Mouse (Mus musculus) kidney, postnatal 36 days (tissue): ENCODE data around the gene Mgst2.

Experiments
- DNase-seq, 2 experiments: peaks; one replicate each; pipeline ENCODE4 v3.0.0; 2021 to 2022; ENCODE audit warnings: mixed read lengths in 2 of 2

Gene Mgst2

GRCm38 (mm10) chr3:51660060-51660459, at the start of gene Mgst2:
TSS of gene Mgst2 (plus strand) at chr3:51660360.
- no peak for DNase-seq

DNA sequence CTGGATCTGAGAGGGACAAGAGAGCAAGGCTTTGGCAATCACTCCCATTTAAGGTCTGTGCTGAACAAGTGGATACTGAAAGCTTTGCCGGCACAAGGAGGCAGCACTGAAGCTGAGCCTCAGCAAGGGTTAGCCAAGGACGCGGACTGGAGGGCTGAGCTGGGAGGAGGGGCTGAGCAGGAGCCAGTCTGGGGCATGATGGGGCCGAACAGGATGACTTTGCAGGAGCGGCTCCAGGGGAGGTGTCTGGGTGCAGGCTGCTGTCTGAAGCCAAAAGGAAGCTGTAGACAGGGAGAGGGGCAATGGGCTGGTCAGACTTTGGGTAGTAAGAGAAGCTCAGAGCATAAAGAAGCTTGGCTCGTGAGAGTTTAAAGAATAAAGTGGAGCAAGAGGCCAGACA, 48.2 kb upstream of the Mgst2 start:
- peak; percentile 67 to 74 for DNase-seq

DNA sequence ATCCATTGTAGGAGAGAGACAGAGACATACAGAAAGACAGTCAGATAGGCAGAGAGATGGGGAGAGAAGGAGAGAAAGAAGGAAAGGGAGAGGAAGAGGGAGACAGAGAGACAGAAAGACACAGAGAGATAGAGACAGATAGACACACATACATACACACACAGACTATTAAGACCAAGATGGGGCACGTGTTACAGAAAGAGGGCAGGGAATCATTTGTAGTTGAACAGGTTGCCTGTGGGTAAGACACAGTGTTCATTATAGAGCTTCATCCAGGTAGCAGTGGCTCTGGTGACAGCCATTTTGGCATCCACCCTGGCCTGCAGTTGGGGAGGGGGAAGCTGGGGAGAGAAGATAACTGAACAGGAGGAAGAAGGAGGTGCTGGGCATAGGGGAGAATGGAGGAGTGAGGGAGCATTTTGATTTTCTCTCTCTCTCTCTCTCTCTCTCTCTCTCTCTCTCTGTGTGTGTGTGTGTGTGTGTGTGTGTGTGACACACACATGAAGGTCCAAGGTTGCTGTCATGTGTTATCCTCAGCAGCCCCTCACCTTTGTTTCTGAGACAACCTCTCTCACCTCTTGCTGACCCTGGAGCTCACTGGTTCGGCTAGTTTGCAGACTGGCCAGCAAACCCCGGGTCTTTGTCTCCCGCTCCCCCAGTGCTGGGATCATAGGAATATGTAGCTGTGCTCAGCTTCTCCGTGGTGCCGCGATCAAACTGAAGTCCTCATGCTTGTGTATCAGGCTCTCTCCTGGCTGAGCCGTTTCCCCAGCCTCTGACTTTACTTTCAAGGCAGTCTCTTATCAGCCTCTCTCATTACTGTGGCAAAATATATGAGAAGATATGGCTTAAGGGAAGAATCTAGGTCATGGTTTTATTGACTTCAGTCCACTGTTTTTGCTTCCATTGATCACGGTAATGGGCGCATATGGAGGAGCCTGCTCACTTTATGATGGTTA, 47.5 kb upstream of the Mgst2 start:
- DNase-seq: no peak

DNA sequence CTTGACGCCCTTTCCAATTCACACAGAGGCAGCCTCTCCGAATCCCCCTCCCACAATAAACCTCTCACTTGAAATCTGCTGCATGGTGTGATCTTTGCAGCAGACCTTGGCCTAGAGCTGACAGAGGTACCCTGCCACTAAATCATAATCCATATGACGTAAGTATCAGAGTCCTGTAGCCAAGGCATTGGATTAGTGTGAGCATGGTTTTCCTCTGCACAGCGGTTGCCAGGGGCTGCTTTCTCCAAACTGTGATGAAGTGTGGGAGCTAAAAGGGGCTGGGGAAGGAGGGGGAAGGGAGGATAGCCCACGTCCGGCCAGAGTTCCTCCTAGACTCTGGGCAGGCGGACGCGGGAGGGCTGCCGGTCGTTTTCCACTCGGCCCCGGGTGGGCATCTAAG, 45.9 kb upstream of the Mgst2 start:
- DNase-seq: no peak

DNA sequence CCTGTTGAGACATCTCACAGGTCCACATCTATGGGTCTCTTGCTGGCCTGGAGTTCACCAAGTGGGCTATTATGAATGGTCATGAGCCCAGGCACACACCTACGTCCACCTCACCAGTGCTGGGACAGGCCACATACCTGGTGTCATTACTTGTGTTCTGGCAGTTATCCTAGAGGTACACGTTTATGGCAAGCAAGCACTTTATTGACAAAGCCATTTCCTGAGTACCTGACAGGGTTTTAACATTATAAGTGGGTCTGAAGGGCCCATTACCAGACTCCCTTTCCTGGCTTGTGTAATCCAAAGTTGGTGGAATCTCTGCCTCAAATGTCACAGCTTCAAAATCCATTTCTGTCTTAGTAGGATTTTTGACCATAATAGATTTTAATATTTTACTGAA, 36.2 kb upstream of the Mgst2 start:
- no peak for DNase-seq

DNA sequence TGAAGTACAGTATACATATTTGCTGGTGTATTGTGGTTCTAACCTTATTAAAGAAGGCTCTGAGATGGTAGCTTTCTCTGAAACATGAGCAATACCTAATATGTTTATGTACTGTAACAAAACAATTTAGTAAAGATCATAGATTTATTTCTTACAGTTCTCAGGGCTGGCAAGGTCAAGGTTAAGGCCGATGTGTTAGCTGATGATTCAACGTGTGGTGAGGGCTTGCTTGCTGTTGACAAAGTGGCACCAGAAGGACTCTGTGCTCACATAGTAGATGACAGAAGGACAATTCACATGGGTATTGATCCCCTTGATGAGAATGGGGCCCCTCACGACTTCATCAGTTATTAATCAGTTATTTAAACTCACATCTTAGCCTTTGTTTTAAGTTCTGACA, 32.4 kb upstream of the Mgst2 start:
- no peak for DNase-seq

- DNase-seq: no peak
These were observed 31.2 kb upstream of the Mgst2 start for GRCm38 (mm10) chr3:51628977-51629376.

GRCm38 (mm10) chr3:51630746-51631145, 29.4 kb upstream of the Mgst2 start:
- DNase-seq: no peak

- no peak for DNase-seq
These were observed 28.2 kb upstream of the Mgst2 start for GRCm38 (mm10) chr3:51631971-51632370.

- DNase-seq: peak; percentile 21 to 59
These were observed 25.7 kb upstream of the Mgst2 start for GRCm38 (mm10) chr3:51634451-51634850.

- no peak for DNase-seq
These were observed 24.2 kb upstream of the Mgst2 start for GRCm38 (mm10) chr3:51635960-51636359.

DNA sequence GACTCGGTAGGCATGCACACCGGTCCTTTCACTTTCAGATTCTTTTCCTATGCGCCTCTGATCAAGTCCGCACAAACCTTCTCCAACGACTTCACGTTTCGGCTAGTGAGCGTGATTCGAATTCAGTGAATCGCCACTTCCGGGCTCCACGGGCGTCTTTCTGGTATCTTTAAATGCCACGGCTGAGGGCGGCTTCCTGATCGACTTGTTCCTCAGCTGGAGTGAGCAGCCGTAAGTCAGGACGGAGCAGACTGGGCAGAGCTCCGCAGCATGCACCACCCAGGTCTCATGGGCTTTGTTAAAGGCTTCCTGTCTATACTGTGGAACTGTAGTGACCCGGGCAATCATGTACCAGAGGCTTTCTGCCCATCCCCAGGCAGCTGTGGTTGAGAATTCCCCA, 23.5 kb upstream of the Mgst2 start:
- peak; percentile 28 to 34 for DNase-seq

GRCm38 (mm10) chr3:51637326-51637725, 22.8 kb upstream of the Mgst2 start:
- no peak for DNase-seq

DNA sequence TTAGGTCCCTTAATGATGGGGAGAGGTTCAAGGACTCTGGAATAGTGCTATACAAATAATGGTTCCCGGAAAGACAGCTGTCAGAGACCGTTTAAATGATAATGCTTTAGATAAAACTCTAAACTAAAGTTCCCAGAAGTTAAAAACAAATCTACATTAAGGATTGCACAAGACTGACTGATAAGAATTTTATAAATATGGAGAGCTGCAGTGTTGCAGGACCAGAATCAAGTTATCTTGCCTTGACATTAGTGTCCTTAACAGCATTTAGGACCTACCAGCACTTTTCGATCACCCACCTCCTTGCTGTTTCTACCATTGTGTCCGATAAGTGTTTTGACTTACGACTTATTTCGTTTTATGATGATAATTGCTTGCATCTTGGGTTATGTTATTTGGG, 21.9 kb upstream of the Mgst2 start:
- DNase-seq: no peak

GRCm38 (mm10) chr3:51645484-51645883, 14.7 kb upstream of the Mgst2 start:
- no peak for DNase-seq

GRCm38 (mm10) chr3:51646301-51646700, 13.9 kb upstream of the Mgst2 start:
- DNase-seq: no peak

GRCm38 (mm10) chr3:51647356-51647755, 12.8 kb upstream of the Mgst2 start:
- no peak for DNase-seq

DNA sequence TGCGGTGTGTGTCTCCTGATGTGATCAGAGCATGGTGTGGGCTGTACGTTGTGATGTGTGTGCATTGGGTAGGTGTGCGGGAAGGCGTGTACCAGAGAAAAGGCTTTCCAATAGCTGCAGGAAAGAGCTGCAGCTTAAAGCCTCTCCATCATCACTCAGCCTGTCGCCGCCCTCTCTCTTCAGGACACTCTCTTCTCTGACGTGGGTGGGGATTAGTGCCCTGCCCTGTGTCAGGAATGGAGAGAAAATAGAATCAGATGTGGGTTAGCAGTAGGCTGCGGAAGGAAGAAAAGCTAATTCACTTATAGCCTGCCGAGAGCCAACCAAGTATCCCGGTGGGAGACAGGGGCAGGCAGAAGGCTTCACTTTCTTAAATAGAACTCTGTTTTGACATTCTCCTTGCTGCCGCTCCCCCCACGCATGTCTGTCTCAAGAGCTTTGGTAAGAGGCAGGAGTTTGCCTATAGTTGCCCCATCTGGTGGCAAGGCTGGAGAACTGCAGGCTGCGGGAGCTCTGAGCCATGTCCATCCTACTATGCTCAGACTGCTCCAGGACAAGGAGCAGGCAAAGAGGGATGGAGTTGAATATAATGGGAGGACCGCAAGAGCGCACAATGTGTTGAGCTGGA, 12.0 kb upstream of the Mgst2 start:
- peak; percentile 68 to 79 for DNase-seq

DNA sequence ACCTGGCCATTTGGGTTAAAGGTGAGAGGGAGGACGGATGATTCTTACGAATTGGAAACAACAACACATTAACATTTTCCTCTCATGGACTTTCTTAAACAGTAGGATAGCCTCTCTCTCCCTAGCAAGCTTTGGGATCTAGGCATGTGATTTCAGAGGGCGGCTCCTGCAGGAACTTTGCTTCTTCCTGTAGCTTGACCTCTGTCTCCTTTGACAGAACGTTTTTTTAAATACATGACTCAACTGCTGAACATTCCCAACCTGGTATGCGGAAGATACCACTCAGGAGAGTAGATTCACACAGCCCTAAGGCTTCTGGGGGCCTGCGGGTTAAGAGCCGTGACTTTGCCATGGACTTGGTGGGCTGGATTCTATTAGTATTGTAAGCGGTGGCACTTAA, 10.7 kb upstream of the Mgst2 start:
- peak; percentile 43 to 66 for DNase-seq

DNA sequence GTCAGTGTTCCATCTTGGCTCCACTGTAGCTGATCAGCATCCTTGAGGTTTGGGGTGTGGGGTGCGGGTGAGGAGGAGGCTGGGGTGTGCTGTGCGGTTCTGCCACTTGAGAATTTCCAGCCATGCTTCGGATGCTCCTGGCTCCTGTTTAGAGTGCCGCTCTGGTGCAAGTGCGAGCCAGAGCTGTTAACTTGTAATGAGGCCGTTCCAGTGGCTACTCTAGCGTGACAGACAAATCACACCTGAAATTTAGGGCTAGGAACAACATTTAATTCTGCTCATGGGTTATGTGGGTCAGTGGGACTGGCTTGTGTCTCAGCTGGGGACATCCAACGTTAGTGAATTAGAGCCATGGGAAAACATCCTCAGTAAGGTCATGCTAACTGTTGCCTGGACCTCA, 10.2 kb upstream of the Mgst2 start:
- DNase-seq: peak; percentile 50 to 67

GRCm38 (mm10) chr3:51651149-51651548, 9.0 kb upstream of the Mgst2 start:
- DNase-seq: no peak

- DNase-seq: peak; percentile 88 to 92
These were observed 7.9 kb upstream of the Mgst2 start for GRCm38 (mm10) chr3:51652292-51652691.

DNA sequence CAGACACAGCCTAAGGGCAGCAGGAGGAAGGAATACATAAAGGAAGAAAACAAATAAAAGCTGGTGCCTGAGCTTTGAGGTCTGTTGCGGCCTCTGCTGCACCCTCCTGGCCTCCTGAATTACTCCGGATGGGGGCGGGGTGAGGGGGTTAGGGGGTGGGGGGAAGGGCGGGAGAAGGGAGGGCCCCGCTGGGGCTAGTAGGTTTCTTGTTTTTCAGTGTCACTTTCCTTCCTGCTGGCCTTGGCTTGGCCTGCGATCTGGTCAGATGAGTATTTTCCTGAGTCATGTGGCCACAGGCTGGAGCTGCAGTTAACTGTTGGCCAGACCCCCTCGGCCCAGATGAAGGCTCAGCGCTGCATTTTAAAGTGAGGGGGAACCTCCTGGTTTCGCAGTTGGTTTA, 7.5 kb upstream of the Mgst2 start:
- peak; percentile 39 to 47 for DNase-seq
